7 mouse cellular contexts compared by ENCODE assay signal in the genomic region with DNA sequence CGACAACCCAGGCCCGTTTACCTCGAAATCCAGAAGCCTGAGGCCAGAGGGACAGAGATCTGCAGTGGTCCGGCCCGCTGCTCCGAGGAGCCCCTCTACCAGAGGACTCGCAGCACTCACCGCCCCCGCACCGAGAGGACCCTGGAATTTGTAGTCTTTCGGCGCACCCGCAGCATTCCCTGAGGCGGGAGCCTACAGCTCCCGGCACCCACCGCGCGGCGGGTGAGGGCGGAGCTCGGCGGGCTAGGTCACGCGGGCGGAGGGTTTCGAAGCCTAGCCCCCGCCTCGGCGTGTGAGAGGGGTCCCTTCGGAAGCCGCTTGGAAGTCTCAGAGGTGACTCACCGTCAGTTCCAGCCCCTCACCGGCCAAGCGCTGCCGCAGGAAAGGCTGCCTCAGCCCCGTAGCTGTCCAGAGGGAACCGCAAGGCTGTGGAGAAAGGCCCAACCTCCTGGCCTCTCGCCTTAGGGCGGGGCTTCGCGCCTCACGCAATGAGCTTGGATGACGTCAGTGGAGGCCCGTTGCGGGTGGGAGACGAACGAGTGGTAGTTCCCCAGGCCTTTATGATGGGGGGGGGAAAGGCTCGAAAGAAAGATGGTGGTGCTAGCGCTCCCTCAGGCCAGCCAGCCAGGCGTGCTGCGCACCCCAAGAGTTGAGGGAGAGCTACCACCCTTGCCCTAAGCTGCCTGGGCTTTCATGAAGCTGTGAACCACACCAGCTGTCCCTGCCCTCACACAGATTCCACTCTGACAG. TPM values are rescaled to one million over a fixed set of nuclear protein-coding genes. Genes with fewer than 3 reads are reported as not detected.
DNase-seq lines count a peak whose midpoint lies in the region; ATAC-seq lines count a peak whose summit lies in the region.

A gene (minus strand): TSS at position 483 of the 750 bp plus-strand sequence.

- H3K36me3 ChIP-seq in intestine, embryonic 15.5 days: no peaks in the 10 kb centered on the region
- H3K36me3 ChIP-seq in midbrain, embryonic 10.5 days: peaks cover 5% of the 10 kb centered on the region

- H3K4me3 ChIP-seq in intestine, embryonic 15.5 days (replicated peaks): peak within 1 kb of the TSS; percentile 78
- peak within 1 kb of the TSS; percentile 88 for H3K4me3 ChIP-seq in midbrain, embryonic 10.5 days

- peak within 1 kb of the TSS; percentile 99 for H3K27ac ChIP-seq in intestine, embryonic 15.5 days
- H3K27ac ChIP-seq in midbrain, embryonic 10.5 days (replicated peaks): peak within 1 kb of the TSS; percentile 99

- intact Hi-C loops in gastrocnemius, postnatal 36 days (cut with DNase I): loop anchor here (2.0 to 5.0 kb wide), 3 partner anchors 25 to 108 kb away; a partner anchor contains a TSS
- intact Hi-C loops in left cerebral cortex, postnatal 25 days (cut with DNase I): loop anchor here (5.0 kb wide), 1 partner anchor 98 kb away; no protein-coding TSS in a partner anchor

- H3K4me2 ChIP-seq in intestine, embryonic 15.5 days (replicated peaks): peak within 1 kb of the TSS; percentile 84

- H3K9ac ChIP-seq in intestine, embryonic 15.5 days: peak within 1 kb of the TSS; percentile 83

- no peaks in the 10 kb centered on the region for H3K9me3 ChIP-seq in intestine, embryonic 15.5 days
- H3K9me3 ChIP-seq in midbrain, embryonic 10.5 days (replicated peaks): no peaks in the 10 kb centered on the region

- DNase-seq in adrenal gland, adult 18-20 months (ENCODE audit: low spot score in 2 of 2): peak; percentile 92 to 96
- DNase-seq in embryo, embryonic 11 days: peak; percentile 98
- peak; percentile 90 to 96 for DNase-seq in gastrocnemius, postnatal 36 days
- peak; percentile 96 to 97 for DNase-seq in left cerebral cortex, postnatal 25 days (ENCODE audit: low spot score in 2 of 2)
- peak; percentile 94 for DNase-seq in midbrain, embryonic 10.5 days (ENCODE audit: low spot score)
- peak; percentile 93 for DNase-seq in right cerebral cortex, postnatal 4 days

- H3K27me3 ChIP-seq in intestine, embryonic 15.5 days (replicated peaks): no peaks in the 10 kb centered on the region
- no peaks in the 10 kb centered on the region for H3K27me3 ChIP-seq in midbrain, embryonic 10.5 days (ENCODE audit: low read depth, poor library complexity, severe bottlenecking)

- H3K4me1 ChIP-seq in intestine, embryonic 15.5 days (replicated peaks): peaks cover 20% of the 10 kb centered on the region
- peaks cover 40% of the 10 kb centered on the region for H3K4me1 ChIP-seq in midbrain, embryonic 10.5 days

- WGBS in intestine, embryonic 15.5 days: under 1% methylated on average over 51 of the region's 51 CpGs
- WGBS in midbrain, embryonic 10.5 days: 1% methylated on average over 51 of the region's 51 CpGs

- ATAC-seq in intestine, embryonic 15.5 days: peak; percentile 98

RNA-seq across cellular contexts. Expression of the gene that starts here (rescaled TPM):
- 100 to 1,000 TPM; 121 to 147 TPM for total RNA-seq in adrenal gland, adult 18-20 months (2021)
- 10 to 100 TPM; 63.2 to 80.0 TPM for total RNA-seq in gastrocnemius, postnatal 36 days (2021)
- 83.1 and 88.3 TPM in 2 replicates for polyA plus RNA-seq in intestine, embryonic 15.5 days (2015; fragmentation: Nextera tagmentation; extraction: Ambion mirVana)
- total RNA-seq in left cerebral cortex, postnatal 25 days (2021): 100 to 1,000 TPM; 193 to 204 TPM
- 111 and 116 TPM in 2 replicates for polyA plus RNA-seq in midbrain, embryonic 10.5 days (2016; fragmentation: Nextera tagmentation; extraction: Ambion mirVana)

Comparison
In these comparisons a context has a peak if more than half of its experiments do, and no peak if none do; other contexts are left out.
1. Peak in every context shown above with its lines: DNase-seq, ATAC-seq, H3K4me3 ChIP-seq and H3K27ac ChIP-seq.